Mouse (Mus musculus) embryonic facial prominence, embryonic 15.5 days (tissue): Measurements from ENCODE around the gene Peg10. TPM values are rescaled to one million over a fixed set of nuclear protein-coding genes. Genes with fewer than 3 reads are reported as not detected.

ENCODE experiments used
- ATAC-seq: fragments of 200-750 bp; cut with Nextera tagmentation; 2 replicates; pipeline ENCODE4 v1.8.0; 2017; ENCODE audit warnings: low read depth, moderate TSS enrichment; ENCODE audit not compliant: insufficient number of reproducible peaks, low FRiP score, low TSS enrichment
- H3K27ac ChIP-seq: fragments of 300-500 bp; sonication (generic); replicated peaks from 2 replicates; pipeline ENCODE4 v1.5.1; 2015; ENCODE audit warnings: mild to moderate bottlenecking, inconsistent platforms
- H3K27me3 ChIP-seq: fragments of 300-500 bp; sonication (generic); 2 replicates; pipeline ENCODE4 v1.6.1; 2015; ENCODE audit warnings: inconsistent platforms
- H3K36me3 ChIP-seq: fragments of 300-500 bp; sonication (generic); 2 replicates; pipeline ENCODE4 v1.6.1; 2015; ENCODE audit warnings: mild to moderate bottlenecking, inconsistent platforms
- H3K4me1 ChIP-seq: fragments of 300-500 bp; sonication (generic); 2 replicates; pipeline ENCODE4 v1.6.1; 2015; ENCODE audit warnings: inconsistent platforms
- H3K4me2 ChIP-seq: fragments of 300-500 bp; sonication (generic); replicated peaks from 2 replicates; pipeline ENCODE4 v1.6.1; 2015; ENCODE audit warnings: mild to moderate bottlenecking, inconsistent platforms
- H3K4me3 ChIP-seq: fragments of 300-500 bp; sonication (generic); replicated peaks from 2 replicates; pipeline ENCODE4 v1.5.1; 2015; ENCODE audit warnings: mild to moderate bottlenecking, inconsistent platforms
- H3K9ac ChIP-seq: fragments of 300-500 bp; sonication (generic); 2 replicates; pipeline ENCODE4 v1.6.1; 2015; ENCODE audit warnings: inconsistent platforms
- H3K9me3 ChIP-seq: fragments of 300-500 bp; sonication (generic); replicated peaks from 2 replicates; pipeline ENCODE4 v1.6.1; 2016; ENCODE audit warnings: inconsistent platforms
- WGBS: fragments of 180-500 bp; shearing (Covaris S2); methylation state at CpG from one replicate; pipeline ENCODE4 v1.1.7; 2015; 5-methylcytosine and 5-hydroxymethylcytosine counted together
- polyA plus RNA-seq: library from polyadenylated mRNA; unstranded; fragments of >200 nt; fragmentation: Nextera tagmentation; extraction: Ambion mirVana; gene quantifications from 2 replicates; pipeline ENCODE4 v1.2.1, GENCODE M21; 2015

Gene Peg10
- polyA plus RNA-seq, 1 experiment from 2014 or later: 8.9 TPM

- peaks cover 7% of the 10 kb centered on the region for H3K4me1 ChIP-seq
- no peaks in the 10 kb centered on the region for H3K27me3 ChIP-seq
- no peak overlapping the region for H3K4me2 ChIP-seq
- no peaks in the 10 kb centered on the region for H3K9me3 ChIP-seq
- ATAC-seq: no peak
- H3K9ac ChIP-seq: no peak overlapping the region
- H3K4me3 ChIP-seq: no peak overlapping the region
- 69% methylated on average over 8 of the region's 8 CpGs for WGBS
- no peak overlapping the region for H3K27ac ChIP-seq
- no peaks in the 10 kb centered on the region for H3K36me3 ChIP-seq
These were observed 15.4 kb upstream of the Peg10 start for GRCm38 (mm10) chr6:4731675-4732074.

GRCm38 (mm10) chr6:4733208-4733607, 13.9 kb upstream of the Peg10 start:
- ATAC-seq: no peak
- Histone ChIP-seq H3K9ac (no peak overlapping the region), H3K36me3 (no peaks in the 10 kb centered on the region), H3K27ac (no peak overlapping the region), H3K27me3 (no peaks in the 10 kb centered on the region), H3K4me3 (no peak overlapping the region), H3K4me1 (peaks cover 14% of the 10 kb centered on the region), H3K4me2 (no peak overlapping the region), H3K9me3 (no peaks in the 10 kb centered on the region)
- 68% methylated on average over 8 of the region's 8 CpGs for WGBS

- Histone ChIP-seq H3K9me3 (no peaks in the 10 kb centered on the region), H3K27ac (no peak overlapping the region), H3K4me3 (no peak overlapping the region), H3K4me1 (peaks cover 39% of the 10 kb centered on the region), H3K9ac (no peak overlapping the region), H3K36me3 (no peaks in the 10 kb centered on the region), H3K4me2 (no peak overlapping the region), H3K27me3 (no peaks in the 10 kb centered on the region)
- no peak for ATAC-seq
- 83% methylated on average over 9 of the region's 9 CpGs for WGBS
These were observed 10.7 kb upstream of the Peg10 start for GRCm38 (mm10) chr6:4736372-4736771.

GRCm38 (mm10) chr6:4738034-4738629, 9.0 kb upstream of the Peg10 start:
- Histone ChIP-seq H3K9ac (no peak overlapping the region), H3K4me3 (no peak overlapping the region), H3K27me3 (no peaks in the 10 kb centered on the region), H3K4me2 (no peak overlapping the region), H3K27ac (no peak overlapping the region), H3K4me1 (peaks cover 34% of the 10 kb centered on the region), H3K36me3 (no peaks in the 10 kb centered on the region), H3K9me3 (no peaks in the 10 kb centered on the region)
- 45% methylated on average over 11 of the region's 11 CpGs for WGBS
- ATAC-seq: no peak

- Histone ChIP-seq H3K27ac (no peak overlapping the region), H3K4me1 (peaks cover 32% of the 10 kb centered on the region), H3K36me3 (no peaks in the 10 kb centered on the region), H3K4me2 (no peak overlapping the region), H3K27me3 (no peaks in the 10 kb centered on the region), H3K9ac (no peak overlapping the region), H3K9me3 (no peaks in the 10 kb centered on the region), H3K4me3 (no peak overlapping the region)
- whole genome bisulfite sequencing: 39% methylated on average over 2 of the region's 2 CpGs
- ATAC-seq: no peak
These were observed 8.4 kb upstream of the Peg10 start for GRCm38 (mm10) chr6:4738717-4739116.

GRCm38 (mm10) chr6:4739522-4740355, 7.4 kb upstream of the Peg10 start:
- 26% methylated on average over 13 of the region's 13 CpGs for WGBS
- H3K9me3 ChIP-seq: no peaks in the 10 kb centered on the region
- no peak overlapping the region for H3K9ac ChIP-seq
- no peak overlapping the region for H3K27ac ChIP-seq
- H3K36me3 ChIP-seq: no peaks in the 10 kb centered on the region
- no peak overlapping the region for H3K4me2 ChIP-seq
- H3K27me3 ChIP-seq: no peaks in the 10 kb centered on the region
- no peak overlapping the region for H3K4me3 ChIP-seq
- peaks cover 32% of the 10 kb centered on the region for H3K4me1 ChIP-seq
- no peak for ATAC-seq

GRCm38 (mm10) chr6:4740511-4740910, 6.6 kb upstream of the Peg10 start:
- Histone ChIP-seq H3K27me3 (no peaks in the 10 kb centered on the region), H3K27ac (no peak overlapping the region), H3K9me3 (no peaks in the 10 kb centered on the region), H3K4me2 (no peak overlapping the region), H3K36me3 (no peaks in the 10 kb centered on the region), H3K9ac (no peak overlapping the region), H3K4me3 (no peak overlapping the region), H3K4me1 (peaks cover 32% of the 10 kb centered on the region)
- no peak for ATAC-seq
- 11% methylated on average over 6 of the region's 6 CpGs for WGBS

- ATAC-seq: no peak
- WGBS: 41% methylated on average over 22 of the region's 22 CpGs
- Histone ChIP-seq H3K27ac (peak overlapping the region; percentile 61), H3K4me2 (peak overlapping the region; percentile 69), H3K27me3 (no peaks in the 10 kb centered on the region), H3K9me3 (0 out of 2 replicates have a peak, but pooled peaks cover 8% of the 10 kb centered on the region), H3K4me3 (peak overlapping the region; percentile 51), H3K9ac (peak overlapping the region; percentile 40), H3K4me1 (peaks cover 2% of the 10 kb centered on the region; the same call in 1 of the 2 replicates), H3K36me3 (no peaks in the 10 kb centered on the region)
These were observed 940 bp upstream of the Peg10 start for GRCm38 (mm10) chr6:4746036-4746695.

GRCm38 (mm10) chr6:4747677-4748505, 785 bp downstream of the Peg10 start:
- 53% methylated on average over 71 of the region's 71 CpGs for WGBS

GRCm38 (mm10) chr6:4748506-4748961, 1.4 kb downstream of the Peg10 start:
- Histone ChIP-seq H3K9me3 (0 out of 2 replicates have a peak, but pooled peaks cover 8% of the 10 kb centered on the region), H3K36me3 (no peaks in the 10 kb centered on the region), H3K4me1 (no peaks in the 10 kb centered on the region), H3K4me3 (peak overlapping the region; percentile 51), H3K27me3 (no peaks in the 10 kb centered on the region), H3K27ac (peak overlapping the region; percentile 78), H3K9ac (no peak overlapping the region), H3K4me2 (peak overlapping the region; percentile 69)
- no peak; the same call in 1 of the 2 replicates for ATAC-seq
- WGBS: 45% methylated on average over 15 of the region's 15 CpGs

More at GRCm38 (mm10) chr6:4747677-4748505, 785 bp downstream of the Peg10 start:
- H3K36me3 ChIP-seq: no peaks in the 10 kb centered on the region
- ATAC-seq: no peak
- peak overlapping the region; percentile 69 for H3K4me2 ChIP-seq
- no peaks in the 10 kb centered on the region for H3K4me1 ChIP-seq
- peak overlapping the region; percentile 78 for H3K27ac ChIP-seq
- no peaks in the 10 kb centered on the region for H3K27me3 ChIP-seq
- H3K9me3 ChIP-seq: 0 out of 2 replicates have a peak, but pooled peaks cover 8% of the 10 kb centered on the region
- peak overlapping the region; percentile 35 for H3K9ac ChIP-seq
- peak overlapping the region; percentile 51 for H3K4me3 ChIP-seq
